Mouse (Mus musculus) cerebral cortex, adult 2 months (tissue): Measurements from ENCODE around the gene Spata18.

ENCODE experiments used
- WGBS: fragments of 180-500 bp; shearing (Covaris S2); methylation state at CpG from one replicate; pipeline ENCODE4 v1.1.7; 2018; 5-methylcytosine and 5-hydroxymethylcytosine counted together

Gene Spata18

DNA sequence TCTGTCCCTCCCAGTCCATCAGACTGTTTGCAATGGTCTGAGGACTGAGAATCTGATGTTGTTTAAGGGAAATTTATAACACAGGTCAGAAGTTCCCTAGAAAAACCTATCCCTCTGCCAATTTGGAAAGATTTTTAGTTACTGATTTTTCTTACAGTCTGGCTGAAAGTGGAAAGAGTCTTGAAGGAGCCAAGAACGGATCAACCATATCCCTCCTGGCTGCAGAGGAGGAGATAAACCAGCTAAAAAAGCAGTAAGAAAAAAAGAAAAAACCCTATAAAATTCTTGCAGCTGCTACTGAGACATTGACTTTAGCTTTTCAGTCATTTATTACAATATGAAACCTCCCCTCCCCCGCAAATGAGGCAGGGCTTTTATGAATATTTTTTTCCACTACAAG is 15.5 kb downstream of the Spata18 start:
- 62% methylated on average over 2 of the region's 2 CpGs for WGBS

DNA sequence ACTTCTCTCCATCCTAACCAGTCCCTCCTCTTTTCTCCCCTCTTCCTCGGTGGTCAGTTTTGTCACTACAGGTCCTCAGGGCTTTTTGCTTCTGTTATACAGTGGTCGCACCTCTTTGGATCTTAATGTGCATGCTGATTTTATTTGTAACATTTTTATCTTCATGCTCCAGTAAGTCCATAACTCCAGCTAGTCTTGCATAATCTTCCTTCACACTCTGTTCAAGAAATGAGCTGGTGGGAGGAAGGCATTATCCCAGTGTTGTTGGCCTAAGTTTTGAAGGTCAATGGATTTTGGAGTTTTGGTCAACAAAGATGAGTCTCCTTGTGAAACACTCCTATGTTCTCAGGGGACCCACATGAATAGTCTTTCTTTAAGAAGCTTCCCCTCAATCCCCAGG is 16.7 kb downstream of the Spata18 start:
- WGBS: 78% methylated on average over 2 of the region's 2 CpGs

DNA sequence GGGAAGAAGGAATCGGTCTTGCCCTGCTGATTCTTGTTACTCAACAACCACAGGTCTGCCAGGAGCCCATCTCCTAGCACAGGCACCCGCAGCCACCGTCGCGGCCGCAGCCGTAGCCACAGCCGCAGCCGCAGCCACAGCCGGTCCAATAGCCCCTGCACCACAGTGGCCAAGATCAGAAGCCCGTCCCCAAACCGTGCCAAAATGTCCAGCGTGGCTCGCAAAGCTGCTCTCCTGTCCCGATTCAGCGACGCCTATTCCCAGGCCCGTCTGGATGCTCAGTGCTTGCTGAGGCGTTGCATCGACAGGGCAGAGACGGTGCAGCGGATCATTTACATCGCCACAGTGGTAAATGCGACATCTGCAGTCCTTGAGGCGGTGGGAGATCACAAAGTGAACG is 18.2 kb downstream of the Spata18 start:
- WGBS: 72% methylated on average over 26 of the region's 26 CpGs

DNA sequence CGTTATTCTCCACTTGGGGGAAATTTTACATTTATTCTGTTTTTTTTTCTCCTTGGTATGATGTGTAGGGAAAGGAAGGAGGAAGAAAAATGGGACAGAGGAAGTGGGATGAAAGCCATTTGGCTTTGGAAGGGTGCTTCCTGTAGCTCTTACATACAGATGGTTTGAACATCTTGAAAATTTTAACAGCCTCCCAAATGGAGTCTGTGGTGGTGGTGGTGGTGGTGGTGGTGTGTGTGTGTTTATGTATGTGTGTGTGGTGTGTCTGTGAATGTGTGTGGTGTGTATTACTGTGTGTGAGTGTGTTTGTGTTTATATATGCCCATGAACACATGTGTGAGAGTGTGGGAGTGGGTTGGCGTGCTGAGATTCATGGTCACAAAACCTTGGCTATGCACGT is 24.4 kb downstream of the Spata18 start:
- 57% methylated on average over 3 of the region's 3 CpGs for WGBS

DNA sequence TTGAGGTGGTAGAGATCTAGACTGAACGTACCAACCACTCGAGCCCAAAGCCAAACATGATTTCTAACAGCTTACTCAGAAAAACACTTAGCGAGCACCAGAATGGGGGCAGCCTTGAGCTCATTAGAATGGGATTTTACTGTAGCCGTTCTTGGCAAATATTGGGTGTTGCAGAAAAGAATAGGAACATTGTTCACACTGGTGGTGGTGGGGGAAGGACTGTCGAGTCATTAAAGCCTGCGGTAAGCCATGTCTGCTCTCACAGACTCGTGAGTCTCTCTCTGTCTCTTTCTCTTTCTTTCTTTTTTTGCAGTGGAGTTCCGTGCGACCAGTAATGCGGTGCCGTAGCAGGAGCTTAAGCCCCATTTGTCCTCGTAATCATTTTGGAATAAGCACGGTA is 25.4 kb downstream of the Spata18 start:
- WGBS: 38% methylated on average over 13 of the region's 13 CpGs

DNA sequence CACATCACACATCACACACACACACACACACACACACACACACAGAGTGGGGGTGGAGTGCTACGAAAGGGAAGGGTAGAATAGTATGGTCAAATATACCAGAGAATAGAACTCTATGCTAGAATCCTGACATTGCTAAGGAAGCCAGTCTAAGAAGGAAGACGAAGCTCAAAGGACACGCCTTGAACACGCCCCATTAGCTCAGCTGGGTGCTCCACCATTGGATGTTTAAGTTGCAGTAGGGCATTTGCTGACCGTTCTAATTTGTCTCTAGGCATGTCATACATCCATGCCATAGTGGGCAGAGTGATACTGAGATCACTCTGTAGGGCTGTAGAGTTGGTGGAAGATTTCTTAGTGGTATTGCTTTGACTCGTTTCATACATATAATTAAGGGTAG is 32.0 kb downstream of the Spata18 start:
- WGBS: 83% methylated on average over 6 of the region's 6 CpGs

DNA sequence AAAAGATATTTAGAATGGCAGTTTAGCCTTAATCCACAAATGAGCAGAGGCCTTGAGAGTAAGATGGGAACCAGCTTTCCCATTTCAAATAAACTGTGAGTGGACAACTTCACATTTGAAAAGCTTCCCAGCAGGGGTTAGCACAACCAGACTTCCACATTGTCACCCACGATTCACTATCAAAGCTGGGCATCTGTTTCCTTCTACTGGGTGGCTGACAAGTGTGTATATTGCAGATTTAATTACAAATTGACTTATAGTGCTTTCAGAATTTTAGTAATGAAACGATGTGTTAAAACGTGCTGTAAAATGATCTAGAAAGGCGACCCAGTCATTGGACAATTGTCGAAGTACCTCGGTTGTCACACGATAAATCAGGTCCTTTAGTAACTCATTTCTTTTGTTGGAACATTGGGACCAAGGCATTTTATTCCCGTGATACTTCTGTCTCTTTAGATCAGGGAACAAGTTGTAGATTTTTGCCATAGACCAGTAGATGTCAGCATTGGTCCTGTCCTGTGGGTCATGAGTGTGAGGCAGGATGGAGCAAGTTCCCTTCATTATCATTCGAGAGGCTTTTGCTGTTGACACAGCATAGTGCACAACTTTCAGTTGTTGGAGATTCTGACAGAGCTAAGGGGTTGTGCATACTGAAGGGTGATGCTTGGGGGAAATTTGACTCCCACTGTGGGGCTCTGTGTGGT is 32.7 kb downstream of the Spata18 start:
- WGBS: 69% methylated on average over 9 of the region's 9 CpGs

DNA sequence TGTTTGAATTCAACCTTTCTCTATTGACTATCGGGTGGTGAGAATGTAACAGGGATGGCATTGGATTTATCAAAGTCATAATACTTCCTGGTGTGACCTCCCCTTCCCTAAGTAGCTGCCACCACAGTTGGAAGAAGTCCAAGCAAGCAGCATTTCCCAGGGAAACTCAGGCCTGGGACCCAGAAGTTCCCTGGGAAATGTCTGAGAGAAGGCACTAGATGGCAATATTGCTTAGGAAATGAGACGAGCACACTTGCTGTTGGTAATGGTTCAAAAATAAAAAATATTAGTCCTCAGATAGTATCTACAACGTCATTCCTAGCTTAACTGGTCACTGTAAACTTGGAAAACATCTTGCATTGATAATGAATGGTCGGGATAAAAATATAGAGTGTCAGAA is 35.0 kb downstream of the Spata18 start:
- 15% methylated on average over 4 of the region's 4 CpGs for WGBS

DNA sequence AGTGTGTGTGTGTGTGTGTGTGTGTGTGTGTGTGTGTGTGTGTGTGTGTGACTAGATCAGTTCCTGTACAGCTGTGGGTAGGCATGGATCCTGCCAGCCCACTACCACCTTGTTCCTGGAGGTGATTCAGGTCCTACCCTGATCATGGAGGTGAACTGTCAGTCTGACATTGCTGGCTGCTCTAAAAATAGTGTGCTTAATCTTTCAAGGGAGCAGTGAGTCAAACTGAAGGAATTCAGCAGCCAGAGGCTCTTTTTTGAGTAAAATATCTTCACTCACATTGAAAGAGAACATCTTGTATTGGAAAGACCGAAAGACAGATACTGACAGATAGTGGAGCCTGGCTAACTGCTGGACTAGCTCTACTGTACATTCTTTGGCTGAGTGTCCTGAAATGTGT is 37.4 kb downstream of the Spata18 start:
- WGBS: 86% methylated on average over 1 of the region's 1 CpGs

DNA sequence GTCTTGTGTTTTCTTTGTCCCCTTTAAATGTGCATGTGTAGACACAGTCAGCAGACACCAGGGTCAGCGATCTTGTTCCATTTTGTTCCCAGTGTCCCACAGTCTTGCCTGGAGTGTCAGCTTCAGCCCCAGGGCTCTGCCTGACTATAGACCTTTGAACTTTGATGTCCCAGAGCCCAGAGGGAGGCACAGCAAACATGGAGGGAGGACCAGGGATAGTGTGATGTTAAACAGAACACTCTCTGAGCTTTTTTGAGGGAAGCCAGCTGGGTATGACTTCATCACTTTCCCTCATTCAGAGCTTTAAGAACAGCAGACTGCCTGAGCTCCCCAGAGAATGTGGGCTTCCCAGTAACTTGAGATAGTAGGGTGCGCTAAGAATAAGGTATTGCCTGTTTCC is 39.0 kb downstream of the Spata18 start:
- 81% methylated on average over 2 of the region's 2 CpGs for WGBS

DNA sequence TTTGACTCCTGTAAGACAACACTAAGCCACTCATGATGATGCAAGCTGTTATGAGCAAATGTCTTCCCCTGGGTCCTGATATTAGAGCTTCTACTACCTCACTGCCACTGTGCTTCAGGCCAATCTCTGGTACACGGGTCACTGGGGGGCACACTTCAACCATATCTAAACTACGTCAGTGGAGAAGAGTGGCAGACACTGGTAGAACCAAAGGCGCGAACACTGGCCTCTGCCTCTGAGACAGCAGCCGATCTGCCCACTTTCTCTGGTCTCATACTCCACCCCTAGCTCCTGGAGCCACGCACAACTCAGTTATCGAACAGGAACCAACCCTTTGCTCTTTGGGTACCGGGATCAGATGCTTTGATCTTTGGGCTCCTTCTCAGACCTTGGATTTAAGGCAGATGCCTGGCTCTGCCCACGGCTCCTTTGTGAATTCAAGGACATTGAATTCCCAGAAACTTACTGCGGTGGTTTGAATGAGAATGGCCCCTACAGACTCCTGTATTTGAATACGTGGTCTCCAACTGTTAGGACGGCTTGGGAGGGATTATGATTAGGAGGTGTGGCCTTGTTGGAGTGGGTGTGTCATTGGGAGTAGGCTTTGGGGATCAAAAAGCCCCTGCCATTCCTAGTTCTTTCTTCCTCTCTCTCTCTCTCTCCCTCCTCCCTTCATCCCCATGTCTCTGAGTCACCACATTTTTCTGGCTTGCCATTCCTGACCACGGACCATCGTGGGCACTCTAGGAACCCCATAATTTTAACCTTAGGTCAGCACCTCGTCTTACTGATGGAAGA is 40.7 kb downstream of the Spata18 start:
- 62% methylated on average over 15 of the region's 15 CpGs for WGBS

DNA sequence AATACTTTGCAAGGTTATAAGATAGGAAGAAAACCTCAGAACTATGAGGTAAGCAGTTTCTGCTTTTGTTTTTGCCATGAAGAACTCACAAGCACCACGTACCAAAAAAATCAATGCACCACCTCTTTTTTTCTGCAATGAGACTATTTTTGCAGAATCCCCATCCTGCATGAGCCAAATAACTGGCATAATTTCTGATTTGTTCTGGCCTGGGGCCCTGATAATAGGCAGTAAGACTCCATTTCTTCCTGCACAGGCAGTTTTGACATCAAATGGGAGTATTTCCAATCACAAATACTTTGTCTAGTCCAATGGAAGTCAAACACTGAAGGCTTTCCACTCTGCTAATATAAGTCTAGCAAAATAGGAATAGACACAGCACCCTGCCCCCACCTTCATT is 42.6 kb downstream of the Spata18 start:
- 78% methylated on average over 1 of the region's 1 CpGs for WGBS

DNA sequence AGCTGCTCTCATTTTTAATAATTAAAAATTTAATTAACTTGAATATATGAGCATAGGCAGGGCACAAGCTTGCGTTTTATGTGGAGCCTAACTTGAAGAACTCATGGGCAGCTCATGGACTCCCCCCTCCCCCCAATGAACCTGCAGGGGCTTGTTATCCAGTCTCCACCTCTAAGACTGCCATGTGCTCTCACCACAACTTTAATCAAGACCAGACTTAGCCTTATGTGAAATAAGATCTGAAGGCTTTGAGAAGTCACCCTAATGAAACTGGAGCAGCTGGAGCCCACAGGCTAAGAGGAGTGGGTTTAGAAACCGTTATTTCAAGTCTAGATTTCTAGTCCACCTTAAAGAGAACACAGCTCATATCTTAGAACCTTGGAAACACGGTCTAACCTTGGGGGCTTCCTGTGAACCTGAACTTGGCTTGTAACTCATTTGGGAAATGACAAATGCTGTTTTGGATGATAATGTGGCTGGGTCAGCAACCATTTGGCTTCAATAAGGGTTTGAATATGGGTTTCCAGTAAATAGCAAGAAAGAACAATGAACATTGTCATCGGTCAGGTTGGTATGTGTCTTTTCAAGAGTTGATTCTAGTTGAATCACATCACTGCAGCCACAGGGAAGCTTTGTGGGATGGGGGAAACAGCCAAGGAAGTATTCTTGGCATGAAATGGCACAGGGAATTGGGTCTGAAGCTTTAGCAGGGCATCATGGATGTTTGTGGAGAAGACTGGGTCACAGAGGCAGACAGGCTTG is 43.3 kb downstream of the Spata18 start:
- WGBS: 89% methylated on average over 4 of the region's 4 CpGs

DNA sequence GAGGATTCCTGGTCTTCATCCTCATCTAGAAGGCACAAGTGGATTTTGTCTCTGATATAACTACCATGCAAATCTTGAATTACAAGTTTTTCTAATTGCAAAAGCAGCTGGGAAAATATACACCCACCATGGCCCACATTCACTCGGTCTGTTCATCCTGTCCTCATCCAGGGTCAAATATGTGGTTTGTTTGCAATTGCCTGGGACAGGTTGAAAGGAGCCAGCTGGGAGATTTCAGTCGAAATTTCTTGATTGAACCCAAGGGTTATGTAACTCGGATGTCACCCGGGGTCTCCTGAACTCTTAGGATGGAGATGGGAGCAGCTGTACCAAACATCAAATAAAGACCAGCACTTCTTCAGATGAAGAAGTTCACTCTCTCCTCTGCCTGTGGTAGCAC is 46.5 kb downstream of the Spata18 start:
- WGBS: 69% methylated on average over 4 of the region's 4 CpGs

DNA sequence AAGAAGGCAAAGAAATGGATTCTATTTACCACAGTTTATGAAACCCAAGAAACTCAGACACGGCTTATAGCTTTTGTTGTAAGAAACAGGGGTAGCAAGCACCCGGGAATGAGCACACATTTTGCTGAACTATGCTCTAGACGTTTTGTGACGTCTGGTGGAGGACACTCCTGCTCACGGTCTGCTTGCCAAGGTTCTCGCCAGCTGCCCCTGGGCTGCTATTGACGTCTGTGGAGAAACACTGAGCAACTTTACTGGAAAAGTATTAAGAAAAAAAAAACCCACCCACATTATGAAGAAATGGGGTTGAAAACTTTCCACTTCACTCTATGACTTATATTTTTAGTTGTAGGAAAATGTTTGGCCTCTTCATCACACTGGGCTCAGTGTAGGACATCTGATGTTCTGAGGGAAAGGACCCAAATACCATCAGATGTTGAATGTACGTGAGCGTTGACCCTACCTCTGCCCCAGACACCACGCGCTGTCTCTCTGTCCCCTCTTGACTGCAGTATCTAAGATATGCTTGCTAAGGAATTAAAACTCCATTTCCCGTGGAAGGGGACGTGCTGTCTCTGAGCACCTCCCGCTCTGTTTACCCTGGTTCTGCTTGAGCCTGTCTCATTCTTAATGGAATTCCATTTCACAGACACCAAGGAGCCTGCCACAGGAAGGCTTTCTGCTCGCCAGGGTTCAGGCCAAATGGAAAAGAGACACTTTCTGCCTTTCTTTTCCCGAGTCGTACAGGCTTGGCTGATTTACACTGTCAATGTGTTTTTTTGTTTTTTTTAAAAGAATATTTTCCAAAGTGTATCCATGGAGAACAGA is 50.1 kb downstream of the Spata18 start:
- WGBS: 86% methylated on average over 17 of the region's 17 CpGs

DNA sequence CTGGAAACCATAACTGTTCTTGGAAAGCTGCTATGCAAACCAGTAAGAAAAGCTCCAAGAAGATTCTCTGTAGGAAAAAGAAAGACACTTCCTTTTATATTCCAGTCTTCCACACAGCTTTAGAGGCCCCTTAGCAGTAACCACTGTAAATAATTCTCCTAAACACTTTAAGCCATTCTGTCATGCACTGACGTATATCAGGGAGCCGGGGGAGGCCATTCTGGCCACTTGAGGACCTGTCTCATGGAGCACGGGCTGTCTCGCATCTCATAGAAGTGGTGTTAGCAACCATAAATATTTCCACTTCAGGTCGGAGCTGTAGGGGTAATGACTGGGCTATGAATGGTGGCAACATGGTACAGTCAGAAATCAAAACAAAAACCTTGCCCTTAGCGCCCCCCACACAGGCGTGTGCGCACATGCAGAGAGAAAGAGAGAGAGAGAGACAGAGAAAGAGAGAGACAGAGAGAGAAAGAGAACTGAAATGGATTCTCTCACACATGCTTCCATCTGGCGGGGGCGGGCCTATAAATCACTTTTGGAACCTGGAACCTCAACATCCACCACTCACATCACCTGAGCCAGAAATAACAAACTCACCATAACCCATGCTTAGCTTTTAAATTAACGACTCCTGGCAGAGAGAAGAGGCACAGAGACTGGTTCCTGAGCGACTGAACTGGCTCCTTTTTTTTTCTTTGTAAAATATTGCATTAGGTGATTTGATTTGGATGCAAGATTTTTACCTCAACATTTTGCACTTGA is 50.9 kb downstream of the Spata18 start:
- 88% methylated on average over 12 of the region's 12 CpGs for WGBS

DNA sequence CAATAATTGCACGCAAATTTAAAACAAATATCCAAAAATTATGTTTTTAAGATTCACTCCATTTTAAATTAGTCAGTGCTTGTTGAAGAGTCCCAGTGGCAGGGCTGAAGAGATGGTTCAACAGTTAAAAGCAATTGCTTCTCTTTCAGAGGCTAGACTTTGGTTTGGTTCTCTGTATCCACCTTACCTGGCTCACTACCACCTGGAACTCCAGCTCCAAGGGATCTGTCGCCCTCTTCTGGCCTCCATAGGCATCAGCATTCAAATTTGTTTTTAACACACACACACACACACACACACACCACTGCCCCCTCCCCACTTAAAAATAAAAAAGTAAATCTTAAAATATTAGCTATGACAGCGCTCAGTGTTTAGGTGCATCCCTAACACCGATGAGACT is 51.9 kb downstream of the Spata18 start:
- 97% methylated on average over 4 of the region's 4 CpGs for WGBS

DNA sequence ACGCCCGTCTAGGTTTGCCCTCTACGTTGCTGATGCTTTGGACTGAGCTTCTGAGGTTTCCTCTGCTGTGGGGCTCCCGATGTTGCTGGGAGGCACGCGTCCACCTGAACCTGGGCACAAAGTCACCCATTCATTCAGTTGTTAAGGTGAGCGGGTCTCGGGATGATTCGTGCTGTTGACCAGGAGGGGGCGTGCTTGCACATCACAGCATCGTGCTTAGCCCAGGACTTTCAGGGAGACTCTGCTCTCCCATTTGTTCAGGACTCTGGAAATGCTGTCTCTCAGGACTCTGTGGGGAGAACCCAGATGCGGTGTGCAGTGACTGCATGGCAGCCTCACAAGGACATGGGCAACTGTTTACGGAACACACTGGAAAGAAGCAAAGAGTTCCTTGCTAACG is 53.1 kb downstream of the Spata18 start:
- WGBS: 43% methylated on average over 14 of the region's 14 CpGs

DNA sequence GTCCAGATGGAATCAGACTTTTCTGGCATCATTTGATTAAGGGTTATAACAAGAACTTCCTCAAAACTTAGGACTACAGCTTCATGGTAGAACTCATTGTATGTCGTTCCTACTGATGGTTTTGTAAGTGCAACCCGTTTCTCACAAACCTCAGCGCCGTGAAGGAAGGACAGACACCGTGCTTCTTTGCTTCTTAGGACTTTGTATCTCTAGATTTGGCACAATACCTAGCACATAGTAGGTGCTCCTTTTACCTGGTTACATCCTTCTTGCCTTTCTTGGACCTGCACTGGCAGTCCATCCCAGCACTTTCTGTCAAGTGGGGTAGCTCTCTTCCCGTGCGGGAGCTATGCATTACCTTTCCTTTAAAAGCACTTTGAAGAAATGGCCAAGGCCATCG is 53.6 kb downstream of the Spata18 start:
- 96% methylated on average over 8 of the region's 8 CpGs for WGBS

DNA sequence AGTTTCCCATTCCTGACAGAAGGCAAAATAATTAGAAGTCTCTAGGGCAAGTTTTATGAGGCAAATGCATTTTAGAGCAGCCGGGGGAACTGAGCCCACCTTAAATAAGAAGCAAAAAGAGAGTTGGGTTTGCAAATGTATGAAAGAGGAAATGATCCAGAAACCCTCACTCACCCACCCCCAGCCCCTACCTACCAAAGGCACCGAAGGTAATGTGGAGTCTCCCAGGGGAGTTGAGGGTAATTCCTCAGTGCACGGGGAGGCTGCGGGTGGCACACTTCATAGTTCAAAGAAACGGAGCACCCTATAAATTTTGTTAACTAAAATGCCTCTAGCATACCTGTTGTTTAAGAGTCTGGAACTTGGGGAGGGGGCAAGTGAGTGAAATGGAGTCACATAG is 54.1 kb downstream of the Spata18 start:
- WGBS: 97% methylated on average over 5 of the region's 5 CpGs

DNA sequence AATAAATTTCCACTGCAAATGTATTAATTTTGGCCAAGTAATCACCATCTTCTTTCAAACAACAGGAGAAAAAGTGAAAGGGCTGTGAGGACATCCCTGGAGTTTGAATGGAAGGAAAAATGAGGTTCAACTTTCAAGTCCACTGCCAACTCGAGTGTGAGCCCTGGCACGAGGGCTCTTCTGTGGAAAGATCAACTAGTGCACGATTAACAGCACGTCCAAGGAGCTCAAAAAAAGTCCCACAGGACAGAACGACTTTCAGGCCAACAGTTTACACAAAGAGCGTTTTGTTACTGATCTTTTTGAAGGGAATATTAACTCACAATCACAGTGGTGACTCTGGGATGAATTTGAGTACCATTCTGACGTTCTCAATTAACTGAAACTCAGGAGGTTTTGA is 61.7 kb downstream of the Spata18 start:
- WGBS: 66% methylated on average over 7 of the region's 7 CpGs
